Mouse (Mus musculus): ENCODE measurements around the gene Padi1. TPM values are rescaled to one million over a fixed set of nuclear protein-coding genes. Genes with fewer than 3 reads are reported as not detected.

Gene Padi1
- 0.24 and 0.49 TPM in 2 replicates for polyA plus RNA-seq (2012)

GRCm38 (mm10) chr4:140845666-140846065, at the start of gene Padi1:
Padi1 (minus strand) TSS chr4:140845778.

GRCm38 (mm10) chr4:140810458-140811260, 34.9 kb downstream of the Padi1 start, which contains the start of gene Padi3:
Padi3 (minus strand) TSS chr4:140810648.

DNA sequence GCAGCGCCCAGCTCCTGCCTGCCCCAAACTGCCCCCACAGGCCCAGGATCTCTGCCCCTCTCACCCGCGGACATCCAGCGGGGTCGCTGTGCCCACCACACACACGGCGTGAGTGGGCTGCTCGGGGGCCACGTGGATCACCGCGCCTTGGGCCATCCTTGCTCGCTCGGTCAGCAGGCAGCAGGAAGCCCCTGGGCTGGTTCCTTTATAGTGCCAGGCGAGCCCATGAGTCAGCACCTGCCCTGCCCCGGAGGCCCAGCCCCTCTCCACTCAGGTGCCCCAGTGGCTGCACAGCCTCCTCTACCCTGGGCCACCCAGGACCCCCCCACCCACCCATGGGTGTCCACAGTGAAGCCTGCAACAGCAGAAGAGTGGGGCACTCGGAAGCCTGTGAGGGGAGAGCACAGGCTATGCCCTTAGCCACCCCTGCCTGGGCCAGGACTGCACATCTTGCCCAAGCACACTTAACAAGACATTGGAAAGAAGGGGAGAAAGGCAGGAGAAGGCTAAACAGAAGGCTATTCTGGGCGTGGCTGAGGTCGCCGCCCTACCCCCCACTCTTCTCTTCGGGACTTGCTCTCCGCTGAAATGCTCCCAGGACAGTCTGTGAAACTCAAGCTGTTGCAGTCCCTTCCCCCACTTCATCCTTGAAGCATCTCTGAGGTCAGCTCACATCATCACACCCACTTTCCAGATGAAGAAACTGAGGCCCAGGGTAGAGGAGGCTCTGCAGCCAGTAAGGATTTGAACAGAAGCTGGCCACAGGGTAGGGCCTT, 71.4 kb downstream of the Padi1 start, which contains the start of gene Padi4:
Gene Padi4 (minus strand): TSS at position 212 of the 776 bp plus-strand sequence.

Other genes with a start within 250 kb of the Padi1 start
- gene Arhgef10l, start 179.8 kb downstream of the Padi1 start, polyA plus RNA-seq (2012): 3.5 and 12.5 TPM in 2 replicates
- gene Rcc2, start 145.2 kb downstream of the Padi1 start, polyA plus RNA-seq (2012): 329 and 371 TPM in 2 replicates
- not detected in 2 replicates for gene Padi6, start 103.1 kb downstream of the Padi1 start, polyA plus RNA-seq (2012)
- gene Padi4, start 71.5 kb downstream of the Padi1 start, polyA plus RNA-seq (2012): 38.6 and 40.6 TPM in 2 replicates
- 0.66 and 0.81 TPM in 2 replicates for gene Padi3, start 35.1 kb downstream of the Padi1 start, polyA plus RNA-seq (2012)
- 8.7 and 11.8 TPM in 2 replicates for gene Padi2, start 60.6 kb upstream of the Padi1 start, polyA plus RNA-seq (2012)
- gene Sdhb, start 115.4 kb upstream of the Padi1 start, polyA plus RNA-seq (2012): 120 and 134 TPM in 2 replicates
- gene Atp13a2, start 141.1 kb upstream of the Padi1 start, polyA plus RNA-seq (2012): 203 and 226 TPM in 2 replicates
- gene Mfap2, start 164.6 kb upstream of the Padi1 start, polyA plus RNA-seq (2012): 0.62 and 1.4 TPM in 2 replicates
- gene Crocc, start 214.8 kb upstream of the Padi1 start, polyA plus RNA-seq (2012): 22.6 and 32.8 TPM in 2 replicates
- 97.0 and 104 TPM in 2 replicates for gene Necap2, start 232.6 kb upstream of the Padi1 start, polyA plus RNA-seq (2012)
- not detected in 2 replicates for gene Spata21, start 242.6 kb upstream of the Padi1 start, polyA plus RNA-seq (2012)